Mouse (Mus musculus) hindbrain, embryonic 11.5 days (tissue): Measurements from ENCODE around the gene Olfml3. TPM values are rescaled to one million over a fixed set of nuclear protein-coding genes. Genes with fewer than 3 reads are reported as not detected.

ENCODE experiments used
- ATAC-seq: fragments of 200-750 bp; cut with Nextera tagmentation; 2 replicates; pipeline ENCODE4 v1.8.0; 2017; ENCODE audit warnings: mild to moderate bottlenecking, moderate TSS enrichment, moderate library complexity; ENCODE audit not compliant: low FRiP score
- DNase-seq: peaks from one replicate; pipeline ENCODE4 v3.0.0-alpha.2; 2015; ENCODE audit warnings: low spot score
- H3K27ac ChIP-seq: fragments of 300-500 bp; sonication (generic); 2 replicates; pipeline ENCODE4 v1.5.1; 2014; ENCODE audit warnings: mild to moderate bottlenecking, low read depth, low read length
- H3K27me3 ChIP-seq: fragments of 300-500 bp; sonication (generic); 2 replicates; pipeline ENCODE4 v1.6.1; 2014; ENCODE audit warnings: mild to moderate bottlenecking, low read length, moderate library complexity, mixed read lengths; ENCODE audit not compliant: control insufficient read depth, insufficient read depth
- H3K36me3 ChIP-seq: fragments of 300-500 bp; sonication (generic); 2 replicates; pipeline ENCODE4 v1.6.1; 2014; ENCODE audit warnings: mild to moderate bottlenecking, low read length, moderate library complexity, mixed read lengths; ENCODE audit not compliant: control insufficient read depth, insufficient read depth
- H3K4me1 ChIP-seq: fragments of 300-500 bp; sonication (generic); replicated peaks from 2 replicates; pipeline ENCODE4 v1.6.1; 2014; ENCODE audit warnings: low read length, mixed read lengths; ENCODE audit not compliant: control insufficient read depth, insufficient read depth
- H3K4me2 ChIP-seq: fragments of 300-500 bp; sonication (generic); replicated peaks from 2 replicates; pipeline ENCODE4 v1.6.1; 2014; ENCODE audit warnings: mild to moderate bottlenecking, low read depth, low read length
- H3K4me3 ChIP-seq: fragments of 300-500 bp; sonication (generic); 2 replicates; pipeline ENCODE4 v1.5.1; 2014; ENCODE audit warnings: low read depth, low read length
- H3K9ac ChIP-seq: fragments of 300-500 bp; sonication (generic); 2 replicates; pipeline ENCODE4 v1.6.1; 2014; ENCODE audit warnings: low read depth, low read length
- H3K9me3 ChIP-seq: fragments of 300-500 bp; sonication (generic); 2 replicates; pipeline ENCODE4 v1.6.1; 2016; ENCODE audit warnings: low read length; ENCODE audit not compliant: control insufficient read depth
- WGBS: fragments of 180-500 bp; shearing (Covaris S2); extraction: QIAGEN DNeasy Blood & Tissue Kit; methylation state at CpG from one replicate; pipeline ENCODE4 v1.1.7; 2014; 5-methylcytosine and 5-hydroxymethylcytosine counted together
- polyA plus RNA-seq: library from polyadenylated mRNA; unstranded; fragments of >200 nt; fragmentation: Nextera tagmentation; extraction: Ambion mirVana; gene quantifications from 2 replicates; pipeline ENCODE4 v1.2.1, GENCODE M21; 2014

The Olfml3 gene
- polyA plus RNA-seq, 1 experiment from 2014 or later, result 13.3 TPM

DNA sequence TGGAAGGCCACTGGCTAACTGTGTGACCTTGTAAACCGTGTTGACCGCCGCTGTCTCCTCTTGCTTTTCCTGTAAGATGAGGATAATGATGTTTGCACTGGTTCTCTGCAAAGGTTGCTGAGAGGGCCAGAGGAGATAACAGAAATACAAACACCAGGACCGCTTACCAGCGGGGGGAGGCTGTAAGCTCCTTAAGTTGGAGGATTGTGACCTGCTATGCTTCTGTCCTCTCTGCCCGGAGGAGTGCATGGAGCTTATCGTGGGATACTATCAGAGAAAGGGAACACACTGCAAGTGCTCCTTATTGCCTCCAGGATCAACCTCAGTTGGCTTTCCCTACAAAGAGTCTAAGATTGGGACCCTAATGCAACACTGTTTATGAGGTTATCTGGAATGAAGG lies 65.1 kb downstream of the Olfml3 start:
- Histone ChIP-seq H3K9me3 (no peaks in the 10 kb centered on the region), H3K27me3 (no peaks in the 10 kb centered on the region), H3K9ac (no peak overlapping the region), H3K36me3 (no peaks in the 10 kb centered on the region), H3K4me1 (no peaks in the 10 kb centered on the region), H3K4me3 (no peak overlapping the region), H3K4me2 (no peak overlapping the region), H3K27ac (no peak overlapping the region)
- DNase-seq (no peak), ATAC-seq (no peak)
- WGBS, result 67% methylated on average over 7 of the region's 7 CpGs

Other genes with a start within 250 kb of the Olfml3 start
- gene Syt6, start 162.8 kb downstream of the Olfml3 start, polyA plus RNA-seq, result 2.7 and 3.1 TPM in 2 replicates
- gene Atg4a-ps, start 91.9 kb downstream of the Olfml3 start, polyA plus RNA-seq, result 0.22 TPM in 1 of 2 replicates, not detected in the other
- gene Gm10964, start 1.4 kb upstream of the Olfml3 start, polyA plus RNA-seq, result not detected in 2 replicates
- gene Hipk1, start 53.6 kb upstream of the Olfml3 start, polyA plus RNA-seq, result 14.9 and 17.4 TPM in 2 replicates
- 31.4 and 40.3 TPM in 2 replicates for gene Dclre1b, start 71.4 kb upstream of the Olfml3 start, polyA plus RNA-seq
- 24.7 and 25.2 TPM in 2 replicates for gene Ap4b1, start 71.5 kb upstream of the Olfml3 start, polyA plus RNA-seq
- gene Gm43064, start 71.6 kb upstream of the Olfml3 start, polyA plus RNA-seq, result 0.14 and 0.37 TPM in 2 replicates
- 0.18 and 0.65 TPM in 2 replicates for gene Bcl2l15, start 94.6 kb upstream of the Olfml3 start, polyA plus RNA-seq
- gene Ptpn22, start 121.8 kb upstream of the Olfml3 start, polyA plus RNA-seq, result 0.08 TPM in 1 of 2 replicates, not detected in the other
- gene Rsbn1, start 176.1 kb upstream of the Olfml3 start, polyA plus RNA-seq, result 20.0 and 22.7 TPM in 2 replicates
- 49.3 and 53.0 TPM in 2 replicates for gene Phtf1, start 230.1 kb upstream of the Olfml3 start, polyA plus RNA-seq